Mouse (Mus musculus): ENCODE data around the gene Arhgap19. TPM values are rescaled to one million over a fixed set of nuclear protein-coding genes. Genes with fewer than 3 reads are reported as not detected.
"Not testable (repeated sequence)": the region's sequence is repeated elsewhere in the genome, so short reads cannot be mapped to it uniquely, and the experiment has no call there.

Arhgap19 gene
- 22.2 and 23.2 TPM in 2 replicates for polyA plus RNA-seq (2015; fragmentation: Nextera tagmentation; extraction: Ambion mirVana)

DNA sequence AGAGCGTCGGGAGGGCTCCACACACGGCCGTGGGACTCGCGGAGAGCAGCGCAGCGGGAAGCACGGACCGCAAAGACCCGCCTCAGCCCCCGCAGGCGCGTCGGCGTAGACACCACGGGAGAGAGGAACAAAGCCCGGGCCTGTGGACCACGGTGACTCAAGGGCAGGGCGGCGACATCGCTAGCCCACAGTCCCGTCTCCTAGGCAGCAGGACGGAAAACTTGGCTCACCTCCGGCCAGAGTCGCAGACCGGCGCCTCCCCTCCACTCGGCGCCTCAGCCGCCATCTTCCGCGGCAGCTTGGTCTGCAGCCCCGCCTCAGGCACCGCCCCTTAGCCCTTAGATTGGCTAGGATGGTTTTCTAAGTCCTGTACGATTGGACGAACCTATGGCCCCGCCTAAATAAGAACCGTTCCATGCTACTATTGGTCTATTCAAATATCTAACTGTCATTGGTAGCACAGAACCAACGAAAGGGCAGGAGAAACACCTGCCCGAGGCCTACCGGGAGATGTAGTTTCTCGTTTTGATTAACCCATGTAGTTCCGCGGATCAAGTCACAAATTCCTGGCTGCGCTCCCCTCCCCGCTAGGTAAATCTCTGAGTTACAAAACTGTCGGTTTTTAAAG lies at the start of gene Arhgap19:
Gene Arhgap19 (minus strand): TSS at position 306 of the 628 bp plus-strand sequence.
- peak; percentile 99 for ATAC-seq (ENCODE audit: insufficient number of reproducible peaks, insufficient read depth, low FRiP score, low TSS enrichment, low read depth)
- peaks cover 5% of the 10 kb centered on the region; the same call in 1 of the 2 replicates for H3K9me3 ChIP-seq
- no peaks in the 10 kb centered on the region for H3K36me3 ChIP-seq
- WGBS = under 1% methylated on average over 48 of the region's 48 CpGs
- peaks cover 25% of the 10 kb centered on the region for H3K4me1 ChIP-seq
- peak within 1 kb of the TSS; percentile 66 for H3K27ac ChIP-seq
- peak within 1 kb of the TSS; percentile 79 for H3K4me2 ChIP-seq
- peak within 1 kb of the TSS; percentile 93 for H3K4me3 ChIP-seq
- peak within 1 kb of the TSS; percentile 90 for H3K9ac ChIP-seq
- no peaks in the 10 kb centered on the region; the same call in 1 of the 2 replicates for H3K27me3 ChIP-seq

GRCm38 (mm10) chr19:41850719-41851543 lies 49.1 kb upstream of the Arhgap19 start:
- no peak for ATAC-seq (ENCODE audit: insufficient number of reproducible peaks, insufficient read depth, low FRiP score, low TSS enrichment, low read depth)
- Histone ChIP-seq H3K4me3 (no peak overlapping the region), H3K4me2 (peak overlapping the region; percentile 11), H3K4me1 (peaks cover 25% of the 10 kb centered on the region), H3K36me3 (no peaks in the 10 kb centered on the region), H3K27me3 (peaks cover 10% of the 10 kb centered on the region), H3K27ac (peak overlapping the region; percentile 56), H3K9me3 (no peaks in the 10 kb centered on the region), H3K9ac (0 out of 2 replicates have a peak overlapping the region, but pooled peaks have one; percentile 4)
- 20% methylated on average over 14 of the region's 14 CpGs for WGBS

GRCm38 (mm10) chr19:41850021-41850718 lies 48.3 kb upstream of the Arhgap19 start:
- Histone ChIP-seq H3K9ac (0 out of 2 replicates have a peak overlapping the region, but pooled peaks have one; percentile 4), H3K27me3 (peaks cover 17% of the 10 kb centered on the region), H3K9me3 (no peaks in the 10 kb centered on the region), H3K4me2 (peak overlapping the region; percentile 11; the same call in 1 of the 2 replicates), H3K27ac (peak overlapping the region; percentile 56), H3K36me3 (no peaks in the 10 kb centered on the region), H3K4me3 (no peak overlapping the region), H3K4me1 (peaks cover 26% of the 10 kb centered on the region)
- WGBS = 22% methylated on average over 6 of the region's 6 CpGs
- ATAC-seq (ENCODE audit: insufficient number of reproducible peaks, insufficient read depth, low FRiP score, low TSS enrichment, low read depth) = no peak

- H3K36me3 ChIP-seq = no peaks in the 10 kb centered on the region
- peak within 1 kb of the TSS; percentile 98 for H3K4me2 ChIP-seq
- peak within 1 kb of the TSS; percentile 75 for H3K4me3 ChIP-seq
- H3K9ac ChIP-seq = peak within 1 kb of the TSS; percentile 81
- under 1% methylated on average over 71 of the region's 72 CpGs for WGBS
- H3K4me1 ChIP-seq = peaks cover 26% of the 10 kb centered on the region
- H3K9me3 ChIP-seq = no peaks in the 10 kb centered on the region
- ATAC-seq (ENCODE audit: insufficient number of reproducible peaks, insufficient read depth, low FRiP score, low TSS enrichment, low read depth) = peak; percentile 96
- peak within 1 kb of the TSS; percentile 85 for H3K27ac ChIP-seq
- H3K27me3 ChIP-seq = peaks cover 21% of the 10 kb centered on the region
Observed at GRCm38 (mm10) chr19:41847992-41848851, 46.4 kb upstream of the Arhgap19 start, which contains the start of gene Frat2. TSS of gene Frat2 (minus strand) at chr19:41848132.

- H3K36me3 ChIP-seq, H3K9me3 ChIP-seq: not testable (repeated sequence)
- peaks cover 26% of the 10 kb centered on the region for H3K4me1 ChIP-seq
- ATAC-seq (ENCODE audit: insufficient number of reproducible peaks, insufficient read depth, low FRiP score, low TSS enrichment, low read depth) = peak; percentile 45
- 0% methylated on average over 53 of the region's 53 CpGs for WGBS
- peak overlapping the region; percentile 81 for H3K9ac ChIP-seq
- H3K27me3 ChIP-seq = peaks cover 21% of the 10 kb centered on the region
- peak overlapping the region; percentile 85 for H3K27ac ChIP-seq
- H3K4me3 ChIP-seq = peak overlapping the region; percentile 75
- H3K4me2 ChIP-seq = peak overlapping the region; percentile 98
Observed at GRCm38 (mm10) chr19:41847614-41847991, 45.8 kb upstream of the Arhgap19 start.

GRCm38 (mm10) chr19:41847091-41847581 lies 45.3 kb upstream of the Arhgap19 start:
- Histone ChIP-seq H3K27me3 (peaks cover 21% of the 10 kb centered on the region), H3K9ac (peak overlapping the region; percentile 81), H3K4me3 (peak overlapping the region; percentile 75), H3K4me2 (peak overlapping the region; percentile 98), H3K36me3 (no peaks in the 10 kb centered on the region), H3K27ac (peak overlapping the region; percentile 85), H3K4me1 (peaks cover 26% of the 10 kb centered on the region), H3K9me3 (no peaks in the 10 kb centered on the region)
- no peak for ATAC-seq (ENCODE audit: insufficient number of reproducible peaks, insufficient read depth, low FRiP score, low TSS enrichment, low read depth)
- WGBS = under 1% methylated on average over 64 of the region's 64 CpGs

- Histone ChIP-seq H3K4me2 (peak overlapping the region; percentile 98), H3K9me3 (no peaks in the 10 kb centered on the region), H3K36me3 (no peaks in the 10 kb centered on the region), H3K9ac (peak overlapping the region; percentile 81), H3K4me3 (peak overlapping the region; percentile 75), H3K27me3 (peaks cover 21% of the 10 kb centered on the region), H3K27ac (no peak overlapping the region), H3K4me1 (peaks cover 26% of the 10 kb centered on the region)
- 12% methylated on average over 21 of the region's 21 CpGs for WGBS
- ATAC-seq (ENCODE audit: insufficient number of reproducible peaks, insufficient read depth, low FRiP score, low TSS enrichment, low read depth) = no peak
Observed at GRCm38 (mm10) chr19:41846366-41847090, 44.7 kb upstream of the Arhgap19 start.

DNA sequence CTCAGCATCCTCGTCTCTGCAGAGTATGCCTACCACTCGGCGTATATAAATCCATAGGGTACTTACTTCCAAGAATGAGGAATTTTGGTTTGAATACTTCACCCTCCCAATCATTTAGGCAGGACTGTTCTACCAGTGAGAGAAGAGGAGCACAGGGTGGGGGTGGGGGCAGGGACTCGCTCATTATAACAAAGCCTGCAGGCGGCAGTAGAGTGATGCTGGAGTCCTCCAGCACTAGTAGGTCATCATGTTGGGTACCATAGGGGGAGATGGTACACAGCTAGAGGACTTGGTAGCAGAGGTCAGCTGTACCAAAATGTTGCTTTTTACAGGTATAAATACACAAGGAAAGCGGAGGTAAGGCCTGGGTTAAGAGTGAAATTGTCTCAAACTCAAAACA lies 42.5 kb upstream of the Arhgap19 start:
- Histone ChIP-seq H3K27me3 (peaks cover 21% of the 10 kb centered on the region), H3K4me1 (peaks cover 12% of the 10 kb centered on the region), H3K9ac (no peak overlapping the region), H3K9me3 (no peaks in the 10 kb centered on the region), H3K4me2 (no peak overlapping the region), H3K27ac (no peak overlapping the region), H3K4me3 (no peak overlapping the region), H3K36me3 (no peaks in the 10 kb centered on the region)
- ATAC-seq (ENCODE audit: insufficient number of reproducible peaks, insufficient read depth, low FRiP score, low TSS enrichment, low read depth) = no peak
- WGBS = 86% methylated on average over 6 of the region's 6 CpGs

GRCm38 (mm10) chr19:41842706-41843105 lies 40.9 kb upstream of the Arhgap19 start:
- Histone ChIP-seq H3K9me3 (no peaks in the 10 kb centered on the region), H3K27me3 (peaks cover 21% of the 10 kb centered on the region), H3K27ac (no peak overlapping the region), H3K4me1 (peaks cover 14% of the 10 kb centered on the region), H3K4me2 (no peak overlapping the region), H3K4me3 (no peak overlapping the region), H3K9ac (no peak overlapping the region), H3K36me3 (no peaks in the 10 kb centered on the region)
- ATAC-seq (ENCODE audit: insufficient number of reproducible peaks, insufficient read depth, low FRiP score, low TSS enrichment, low read depth) = no peak
- 78% methylated on average over 4 of the region's 4 CpGs for WGBS

DNA sequence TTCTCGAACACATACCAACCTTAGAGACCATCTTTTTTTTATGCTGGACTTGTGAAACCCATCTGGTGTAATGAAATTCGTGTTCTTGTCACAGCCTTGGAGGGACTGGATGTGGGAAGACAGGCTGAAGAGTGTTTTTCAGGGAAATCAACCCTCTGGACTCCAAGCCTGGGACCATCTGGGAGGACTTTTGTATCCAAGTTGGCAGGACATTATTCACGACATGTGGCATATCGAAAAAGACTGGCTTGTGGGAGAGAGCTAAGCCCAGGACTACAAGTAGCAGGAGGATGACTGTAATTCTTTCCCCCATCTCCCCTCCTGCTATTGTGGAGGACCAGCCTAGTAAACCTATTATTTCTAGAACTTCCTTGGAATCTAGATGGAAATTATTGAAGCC lies 40.3 kb upstream of the Arhgap19 start:
- H3K36me3 ChIP-seq = no peaks in the 10 kb centered on the region
- no peaks in the 10 kb centered on the region for H3K9me3 ChIP-seq
- WGBS = 81% methylated on average over 4 of the region's 4 CpGs
- ATAC-seq (ENCODE audit: insufficient number of reproducible peaks, insufficient read depth, low FRiP score, low TSS enrichment, low read depth) = no peak
- H3K4me3 ChIP-seq = no peak overlapping the region
- H3K9ac ChIP-seq = no peak overlapping the region
- no peak overlapping the region for H3K27ac ChIP-seq
- H3K4me2 ChIP-seq = no peak overlapping the region
- H3K4me1 ChIP-seq = peaks cover 14% of the 10 kb centered on the region
- peaks cover 21% of the 10 kb centered on the region for H3K27me3 ChIP-seq

All from embryonic facial prominence, embryonic 13.5 days (tissue).